Comparison of ENCODE assay signal across 29 mouse cellular contexts in genomic region chr7:16871600-16871999, GRCm38 (mm10). TPM values are rescaled to one million over a fixed set of nuclear protein-coding genes. Genes with fewer than 3 reads are reported as not detected.
DNase-seq lines count a peak whose midpoint lies in the region; ATAC-seq and TF ChIP-seq lines count a peak whose summit lies in the region.
"Had no signal": no experiment of that assay in that cellular context is flagged by ENCODE, and none has a peak within 500 bp of the region (broad histone marks: within the 10 kb centered on the region; RNA-seq: fewer than 3 reads in every experiment).

No protein-coding gene starts in this region.

- TF ChIP-seq CTCF in kidney, postnatal 0 days (IDR thresholded peaks at IDR 0.05; ENCODE audit: low read depth) = no peak
- TF ChIP-seq CTCF in testis, adult 2 months (IDR thresholded peaks at IDR 0.05; ENCODE audit: control insufficient read depth, insufficient read depth, insufficient replicate concordance, low read depth, low read length) = no peak
- no peak for TF ChIP-seq CTCF in layer of hippocampus, adult 2 months (conservative IDR thresholded peaks at IDR 0.05)

- no peaks in the 10 kb centered on the region for H3K36me3 ChIP-seq in kidney, postnatal 0 days (ENCODE audit: insufficient read depth, low read length)
- H3K36me3 ChIP-seq in kidney, embryonic 14.5 days (ENCODE audit: control insufficient read depth, insufficient read depth, low read length) = no peaks in the 10 kb centered on the region; the same call in 1 of the 2 replicates
- no peaks in the 10 kb centered on the region for H3K36me3 ChIP-seq in testis, adult 2 months (ENCODE audit: control insufficient read depth, insufficient read depth, low read length)
- H3K36me3 ChIP-seq: forebrain, embryonic 15.5 days had no signal

- H3K9ac ChIP-seq in kidney, postnatal 0 days (ENCODE audit: low read depth, low read length) = no peak overlapping the region
- no peak overlapping the region for H3K9ac ChIP-seq in kidney, embryonic 14.5 days (ENCODE audit: low read depth, low read length)
- H3K9ac ChIP-seq: embryonic facial prominence, embryonic 12.5 days; embryonic facial prominence, embryonic 15.5 days; forebrain, embryonic 12.5 days; forebrain, embryonic 15.5 days; hindbrain, embryonic 13.5 days; intestine, embryonic 15.5 days had no signal

- H3K4me2 ChIP-seq in kidney, postnatal 0 days (ENCODE audit: low read length) = no peak overlapping the region
- H3K4me2 ChIP-seq in kidney, embryonic 14.5 days (replicated peaks; ENCODE audit: low read depth, low read length) = no peak overlapping the region
- H3K4me2 ChIP-seq: embryonic facial prominence, embryonic 12.5 days; embryonic facial prominence, embryonic 15.5 days; forebrain, embryonic 12.5 days; forebrain, embryonic 15.5 days; heart, embryonic 11.5 days; hindbrain, embryonic 13.5 days; intestine, embryonic 15.5 days had no signal

- no peaks in the 10 kb centered on the region for H3K27me3 ChIP-seq in kidney, postnatal 0 days (ENCODE audit: insufficient read depth, low read length)
- H3K27me3 ChIP-seq in kidney, embryonic 14.5 days (ENCODE audit: control insufficient read depth, insufficient read depth, low read length) = no peaks in the 10 kb centered on the region
- H3K27me3 ChIP-seq in testis, adult 2 months (ENCODE audit: control insufficient read depth, insufficient read depth, low read length) = no peaks in the 10 kb centered on the region
- H3K27me3 ChIP-seq: embryonic facial prominence, embryonic 12.5 days; embryonic facial prominence, embryonic 15.5 days; forebrain, embryonic 12.5 days; forebrain, embryonic 15.5 days; hindbrain, embryonic 13.5 days; intestine, embryonic 15.5 days; Patski had no signal

- WGBS in kidney, postnatal 0 days = 82% methylated on average over 10 of the region's 10 CpGs
- 82% methylated on average over 10 of the region's 10 CpGs for WGBS in kidney, embryonic 14.5 days

- no peaks in the 10 kb centered on the region for H3K9me3 ChIP-seq in kidney, postnatal 0 days (replicated peaks; ENCODE audit: low read length)
- H3K9me3 ChIP-seq in kidney, embryonic 14.5 days (ENCODE audit: control insufficient read depth, low read length) = no peaks in the 10 kb centered on the region
- H3K9me3 ChIP-seq: embryonic facial prominence, embryonic 12.5 days; embryonic facial prominence, embryonic 15.5 days; forebrain, embryonic 12.5 days; forebrain, embryonic 15.5 days; hindbrain, embryonic 10.5 days; hindbrain, embryonic 13.5 days; intestine, embryonic 15.5 days had no signal

- intact Hi-C loops in heart, postnatal 14 days (cut with DNase I) = no loop called here

- H3K4me3 ChIP-seq in kidney, postnatal 0 days (replicated peaks; ENCODE audit: low read depth, low read length) = no peak overlapping the region
- H3K4me3 ChIP-seq in kidney, embryonic 14.5 days (ENCODE audit: low read length) = no peak overlapping the region
- peak overlapping the region; percentile 87 for H3K4me3 ChIP-seq in testis, adult 2 months (ENCODE audit: control insufficient read depth, low read depth, low read length)
- no peak overlapping the region for H3K4me3 ChIP-seq in layer of hippocampus, adult 2 months
- H3K4me3 ChIP-seq: embryonic facial prominence, embryonic 12.5 days; embryonic facial prominence, embryonic 15.5 days; forebrain, embryonic 12.5 days; forebrain, embryonic 15.5 days; hindbrain, embryonic 10.5 days; hindbrain, embryonic 13.5 days; intestine, embryonic 15.5 days had no signal

- DNase-seq in kidney, postnatal 0 days (ENCODE audit: low spot score) = peak; percentile 32
- DNase-seq in testis, postnatal 14 days (ENCODE audit: low spot score) = no peak
- peak; percentile 64 for DNase-seq in R1 (ENCODE audit: low read depth, low spot score)
- DNase-seq in layer of hippocampus, adult 2 months (ENCODE audit: low spot score in 2 of 2) = no peak
- no peak for DNase-seq in heart, postnatal 14 days
- DNase-seq: adrenal gland, postnatal 10 days; adrenal gland, postnatal 36 days; cerebellum, adult 11 months; cerebellum, adult 2 months; cerebellum, adult 9-11 months; cerebellum, postnatal 25 days; gastrocnemius, postnatal 14 days; heart, adult 11 months; heart, postnatal 36 days had no signal

- 0 out of 2 replicates have a peak, but pooled peaks cover under 1% of the 10 kb centered on the region for H3K4me1 ChIP-seq in kidney, postnatal 0 days (replicated peaks; ENCODE audit: insufficient read depth, low read length)
- H3K4me1 ChIP-seq in kidney, embryonic 14.5 days (ENCODE audit: control insufficient read depth, insufficient read depth, low read length) = 0 out of 2 replicates have a peak, but pooled peaks cover 3% of the 10 kb centered on the region
- H3K4me1 ChIP-seq in testis, adult 2 months (ENCODE audit: control insufficient read depth, insufficient read depth, low read length) = peaks cover 16% of the 10 kb centered on the region

- no peak for ATAC-seq in kidney, postnatal 0 days (replicated peaks; ENCODE audit: low FRiP score, low read depth)
- ATAC-seq in kidney, embryonic 14.5 days (ENCODE audit: low FRiP score, low TSS enrichment) = no peak
- ATAC-seq: activated CD4-positive, CD25-positive, alpha-beta regulatory T cell, adult 4 months; CD4-positive, CD25-positive, alpha-beta regulatory T cell, adult 4 months; forebrain, embryonic 15.5 days; hindbrain, embryonic 16.5 days; intestine, embryonic 15.5 days; Patski had no signal

- H3K27ac ChIP-seq in kidney, postnatal 0 days = no peak overlapping the region
- no peak overlapping the region for H3K27ac ChIP-seq in kidney, embryonic 14.5 days (ENCODE audit: low read depth, low read length)
- H3K27ac ChIP-seq in testis, adult 2 months (ENCODE audit: control insufficient read depth, insufficient read depth, low read depth, low read length) = no peak overlapping the region
- no peak overlapping the region for H3K27ac ChIP-seq in layer of hippocampus, adult 2 months
- H3K27ac ChIP-seq: embryonic facial prominence, embryonic 12.5 days; embryonic facial prominence, embryonic 15.5 days; forebrain, embryonic 12.5 days; forebrain, embryonic 15.5 days; hindbrain, embryonic 10.5 days; hindbrain, embryonic 13.5 days; intestine, embryonic 15.5 days had no signal

- TF ChIP-seq POLR2A in testis, adult 2 months (IDR thresholded peaks at IDR 0.05; ENCODE audit: control insufficient read depth, low read depth, low read length) = no peak

RNA-seq across cellular contexts. Expression of gene Dact3, which starts 3.5 kb away (rescaled TPM):
- polyA plus RNA-seq in kidney, postnatal 0 days (2015; fragmentation: Nextera tagmentation; extraction: Ambion mirVana) = 3.7 and 4.3 TPM in 2 replicates
- polyA plus RNA-seq in kidney, embryonic 14.5 days (2014; fragmentation: Nextera tagmentation; extraction: Ambion mirVana) = 5.1 and 6.4 TPM in 2 replicates
- 30.7 and 31.2 TPM in 2 replicates for polyA plus RNA-seq in testis, adult 2 months (2012; rRNA removed)
- 100 to 1,000 TPM; 154 to 156 TPM for total RNA-seq in layer of hippocampus, adult 2 months (2021)
- total RNA-seq in heart, postnatal 14 days (2021) = 10 to 100 TPM; 18.6 to 19.0 TPM
- polyA plus RNA-seq: activated CD4-positive, CD25-positive, alpha-beta regulatory T cell, adult 4 months; CD4-positive, CD25-positive, alpha-beta regulatory T cell, adult 4 months had no signal

RNA-seq across cellular contexts. Expression of gene Gng8, which starts 20.0 kb away (rescaled TPM):
- 7.3 and 8.9 TPM in 2 replicates for polyA plus RNA-seq in kidney, postnatal 0 days (2015; fragmentation: Nextera tagmentation; extraction: Ambion mirVana)
- 7.5 TPM in 2 replicates for polyA plus RNA-seq in kidney, embryonic 14.5 days (2014; fragmentation: Nextera tagmentation; extraction: Ambion mirVana)
- polyA plus RNA-seq in testis, adult 2 months (2012; rRNA removed) = 9.5 and 10.3 TPM in 2 replicates
- total RNA-seq in layer of hippocampus, adult 2 months (2021) = 1 to 10 TPM; 1.9 to 4.0 TPM
- under 1 TPM; 0.81 to 0.98 TPM for total RNA-seq in heart, postnatal 14 days (2021)
- total RNA-seq: common myeloid progenitor, adult 5-6 weeks had no signal
- polyA plus RNA-seq: activated CD4-positive, CD25-positive, alpha-beta regulatory T cell, adult 4 months; CD4-positive, CD25-positive, alpha-beta regulatory T cell, adult 4 months had no signal

RNA-seq across cellular contexts. Expression of gene Prkd2, which starts 28.9 kb away (rescaled TPM):
- polyA plus RNA-seq in kidney, postnatal 0 days (2015; fragmentation: Nextera tagmentation; extraction: Ambion mirVana) = 12.8 and 15.1 TPM in 2 replicates
- 10.9 and 15.7 TPM in 2 replicates for polyA plus RNA-seq in kidney, embryonic 14.5 days (2014; fragmentation: Nextera tagmentation; extraction: Ambion mirVana)
- 2.8 and 4.5 TPM in 2 replicates for polyA plus RNA-seq in testis, adult 2 months (2012; rRNA removed)
- total RNA-seq in layer of hippocampus, adult 2 months (2021) = 1 to 10 TPM; 6.5 to 7.3 TPM
- total RNA-seq in heart, postnatal 14 days (2021) = 10 to 100 TPM; 35.3 to 35.9 TPM

RNA-seq across cellular contexts. Expression of gene Ptgir, which starts 34.7 kb away (rescaled TPM):
- polyA plus RNA-seq in kidney, postnatal 0 days (2015; fragmentation: Nextera tagmentation; extraction: Ambion mirVana) = 2.2 and 2.3 TPM in 2 replicates
- 0.67 and 1.4 TPM in 2 replicates for polyA plus RNA-seq in kidney, embryonic 14.5 days (2014; fragmentation: Nextera tagmentation; extraction: Ambion mirVana)
- 0.20 and 0.26 TPM in 2 replicates for polyA plus RNA-seq in testis, adult 2 months (2012; rRNA removed)
- under 1 TPM; 0.10 to 0.20 TPM for total RNA-seq in layer of hippocampus, adult 2 months (2021)
- 1 to 10 TPM; 1.4 to 1.6 TPM for total RNA-seq in heart, postnatal 14 days (2021)
- polyA plus RNA-seq: Patski had no signal

RNA-seq across cellular contexts. Expression of gene Calm3, which starts 52.3 kb away (rescaled TPM):
- 134 and 136 TPM in 2 replicates for polyA plus RNA-seq in kidney, postnatal 0 days (2015; fragmentation: Nextera tagmentation; extraction: Ambion mirVana)
- polyA plus RNA-seq in kidney, embryonic 14.5 days (2014; fragmentation: Nextera tagmentation; extraction: Ambion mirVana) = 156 and 198 TPM in 2 replicates
- polyA plus RNA-seq in testis, adult 2 months (2012; rRNA removed) = 433 and 509 TPM in 2 replicates
- total RNA-seq in layer of hippocampus, adult 2 months (2021) = 1,000 to 10,000 TPM; 2,074 to 2,160 TPM
- total RNA-seq in heart, postnatal 14 days (2021) = 100 to 1,000 TPM; 228 to 250 TPM

Comparison
In these comparisons a context has a peak if more than half of its experiments do, and no peak if none do; other contexts are left out.
1. DNase-seq: peak in kidney, postnatal 0 days (single experiment) and R1 (single experiment); none in testis, postnatal 14 days (single experiment), layer of hippocampus, adult 2 months (0 of 2) and heart, postnatal 14 days (0 of 2).